Mouse (Mus musculus): Measurements from ENCODE around the gene Lamb3.

DNA sequence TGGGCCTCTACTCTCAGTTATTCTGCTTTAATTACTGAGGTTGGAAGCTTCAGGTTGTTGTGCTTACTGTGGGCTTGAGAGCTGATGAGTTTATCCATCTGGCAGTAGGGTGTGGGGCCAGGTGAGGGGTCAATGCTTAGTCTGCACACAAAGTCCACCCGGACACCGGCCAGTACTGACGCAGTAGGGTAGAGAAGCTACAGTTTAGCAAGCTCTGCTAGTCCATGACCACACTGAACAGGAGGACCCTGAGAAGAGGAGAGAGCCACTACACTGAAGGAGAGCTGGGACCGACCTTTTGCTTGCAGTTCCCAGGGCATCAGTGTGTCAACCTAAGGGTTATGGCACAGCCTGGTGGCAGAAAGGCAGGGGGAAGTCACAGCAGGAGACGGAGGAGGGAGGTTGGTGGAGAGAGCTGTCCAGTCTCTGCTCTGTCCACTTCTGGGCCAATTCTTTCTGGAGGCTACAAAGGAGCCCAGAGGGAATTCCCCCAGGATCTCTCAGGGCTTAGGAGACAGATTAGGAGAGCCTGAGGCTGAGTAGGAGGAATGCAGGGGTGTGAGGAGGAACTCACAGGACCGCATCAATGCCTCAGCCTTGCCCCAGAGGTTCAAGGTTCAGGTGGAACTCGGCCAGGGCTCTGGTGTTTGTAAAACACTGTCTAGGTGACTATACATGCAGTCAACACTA, 119.1 kb downstream of the Lamb3 start:
- no peak for TF ChIP-seq CTCF (IDR thresholded peaks at IDR 0.05; ENCODE audit: insufficient read depth, low read depth, low read length)
- TF ChIP-seq POLR2A (IDR thresholded peaks at IDR 0.05; ENCODE audit: insufficient read depth, low read depth, low read length): no peak

Data from olfactory bulb, adult 2 months (tissue).